Comparison of ENCODE assay signal across 16 mouse cellular contexts in the genomic region with DNA sequence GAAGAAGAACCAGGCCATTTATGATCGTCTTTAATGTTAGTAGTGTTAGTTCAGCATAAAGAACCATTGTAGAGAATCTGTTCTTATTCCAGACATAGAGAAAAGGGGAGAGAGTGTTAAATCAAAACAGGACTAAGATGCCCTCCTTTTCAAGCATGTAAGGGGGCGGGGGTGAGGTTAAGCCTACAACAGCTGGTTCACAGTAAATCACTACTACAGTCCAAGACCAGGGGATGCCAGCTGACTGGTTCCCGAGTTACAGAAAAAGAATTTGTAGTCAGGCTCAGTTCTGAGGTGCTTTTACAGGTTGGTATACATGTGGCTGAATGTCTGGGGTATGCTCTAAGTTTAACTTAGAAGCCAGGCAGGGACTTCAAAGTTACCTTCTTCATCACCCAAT. TPM values are rescaled to one million over a fixed set of nuclear protein-coding genes. Genes with fewer than 3 reads are reported as not detected.
"Had no signal": no experiment of that assay in that cellular context is flagged by ENCODE, and none has a peak within 500 bp of the region (broad histone marks: within the 10 kb centered on the region; RNA-seq: fewer than 3 reads in every experiment).

No protein-coding gene starts in this region.

- H3K27me3 ChIP-seq: neural tube, embryonic 13.5 days; neural tube, embryonic 15.5 days; stomach, embryonic 15.5 days had no signal

- H3K4me2 ChIP-seq: neural tube, embryonic 13.5 days; neural tube, embryonic 15.5 days; stomach, embryonic 15.5 days had no signal

- H3K4me3 ChIP-seq: neural tube, embryonic 13.5 days; neural tube, embryonic 15.5 days; stomach, embryonic 15.5 days had no signal

- DNase-seq: retina, postnatal 1 day; right cerebral cortex, adult 18-20 months; right cerebral cortex, postnatal 14 days; right cerebral cortex, postnatal 25 days; right cerebral cortex, postnatal 4 days; spleen, adult 18-20 months; thymus, adult 18-20 months; thymus, adult 2 months; thymus, postnatal 14 days; thymus, postnatal 25 days; thymus, postnatal 36 days; thymus, postnatal 4 days had no signal

- H3K36me3 ChIP-seq: stomach, embryonic 15.5 days had no signal

RNA-seq across cellular contexts. Expression of gene Cfap69, which starts 12.0 kb away (rescaled TPM):
- total RNA-seq: neutrophil, adult 5-6 weeks had no signal

RNA-seq across cellular contexts. Expression of gene Steap2, which starts 18.3 kb away (rescaled TPM):
- total RNA-seq: neutrophil, adult 5-6 weeks had no signal
